Mouse (Mus musculus) small intestine, adult 2 months (tissue): ENCODE measurements around the gene Snapc4. TPM values are rescaled to one million over a fixed set of nuclear protein-coding genes. Genes with fewer than 3 reads are reported as not detected.

ENCODE experiments used
- H3K27ac ChIP-seq: fragments of 200-500 bp; 2 replicates; pipeline ENCODE4 v1.5.1; 2012; ENCODE audit warnings: low read depth, low read length, control low read depth, inconsistent platforms; ENCODE audit not compliant: insufficient read depth
- H3K27me3 ChIP-seq: fragments of 200-500 bp; 2 replicates; pipeline ENCODE4 v1.6.1; 2012; ENCODE audit warnings: mild to moderate bottlenecking, moderate library complexity, low read length, inconsistent platforms; ENCODE audit not compliant: control insufficient read depth, insufficient read depth
- H3K36me3 ChIP-seq: fragments of 200-500 bp; 2 replicates; pipeline ENCODE4 v1.6.1; 2012; ENCODE audit warnings: mild to moderate bottlenecking, low read length, control low read depth, inconsistent platforms; ENCODE audit not compliant: control insufficient read depth, insufficient read depth
- H3K4me1 ChIP-seq: fragments of 200-500 bp; 2 replicates; pipeline ENCODE4 v1.6.1; 2012; ENCODE audit warnings: low read length, inconsistent platforms, mixed read lengths; ENCODE audit not compliant: control insufficient read depth, insufficient read depth, insufficient read length
- H3K4me3 ChIP-seq: fragments of 200-500 bp; 2 replicates; pipeline ENCODE4 v1.5.1; 2012; ENCODE audit warnings: low read depth, mild to moderate bottlenecking, control low read depth, inconsistent platforms, low read length, moderate library complexity
- CTCF ChIP-seq: fragments of 200-500 bp; IDR thresholded peaks from 2 replicates; pipeline ENCODE4 v1.5.1; 2012; ENCODE audit warnings: low read depth, mild to moderate bottlenecking, control low read depth, inconsistent platforms, low read length, moderate library complexity, mixed read lengths; ENCODE audit not compliant: insufficient replicate concordance, insufficient read length; ENCODE audit errors: extremely low read depth
- POLR2A ChIP-seq: fragments of 200-500 bp; IDR thresholded peaks from 2 replicates; pipeline ENCODE4 v1.6.1; 2012; ENCODE audit warnings: low read depth, mild to moderate bottlenecking, control low read depth, inconsistent platforms, low read length, moderate library complexity
- WGBS: fragments of 180-500 bp; shearing (Covaris S2); methylation state at CpG from one replicate; pipeline ENCODE4 v1.1.7; 2018; 5-methylcytosine and 5-hydroxymethylcytosine counted together
- polyA plus RNA-seq: library from polyadenylated mRNA; depleted of rRNA; stranded (reverse); fragments of >200 nt; gene quantifications from 2 replicates; pipeline ENCODE4 v1.2.3, GENCODE M21; 2012

The Snapc4 gene
- polyA plus RNA-seq, 1 experiment, result 20.4 TPM

GRCm38 (mm10) chr2:26341510-26341981, 38.9 kb downstream of the Snapc4 start:
- WGBS, result 82% methylated on average over 2 of the region's 2 CpGs
- H3K4me1 ChIP-seq, result peaks cover 17% of the 10 kb centered on the region
- no peaks in the 10 kb centered on the region for H3K36me3 ChIP-seq
- H3K27ac ChIP-seq, result no peak overlapping the region
- no peak for TF ChIP-seq POLR2A
- TF ChIP-seq CTCF, result no peak
- no peaks in the 10 kb centered on the region for H3K27me3 ChIP-seq
- H3K4me3 ChIP-seq, result no peak overlapping the region

- no peak for TF ChIP-seq POLR2A
- no peak for TF ChIP-seq CTCF
- WGBS, result 24% methylated on average over 5 of the region's 5 CpGs
- no peak overlapping the region for H3K27ac ChIP-seq
These were observed 41.3 kb downstream of the Snapc4 start for GRCm38 (mm10) chr2:26339204-26339551.

GRCm38 (mm10) chr2:26338302-26339203, 41.9 kb downstream of the Snapc4 start:
- H3K4me3 ChIP-seq, result no peak overlapping the region
- no peak for TF ChIP-seq POLR2A
- no peak for TF ChIP-seq CTCF
- 65% methylated on average over 9 of the region's 13 CpGs for WGBS
- H3K36me3 ChIP-seq, result no peaks in the 10 kb centered on the region
- H3K4me1 ChIP-seq, result peaks cover 17% of the 10 kb centered on the region
- no peaks in the 10 kb centered on the region for H3K27me3 ChIP-seq
- no peak overlapping the region for H3K27ac ChIP-seq

More at GRCm38 (mm10) chr2:26339204-26339551, 41.3 kb downstream of the Snapc4 start:
- H3K4me3 ChIP-seq, result no peak overlapping the region
- H3K36me3 ChIP-seq, result no peaks in the 10 kb centered on the region
- H3K27me3 ChIP-seq, result no peaks in the 10 kb centered on the region
- H3K4me1 ChIP-seq, result peaks cover 17% of the 10 kb centered on the region

- H3K36me3 ChIP-seq, result no peaks in the 10 kb centered on the region
- no peak for TF ChIP-seq CTCF
- no peak for TF ChIP-seq POLR2A
- H3K4me1 ChIP-seq, result no peaks in the 10 kb centered on the region
- H3K27me3 ChIP-seq, result no peaks in the 10 kb centered on the region
- no peak overlapping the region for H3K4me3 ChIP-seq
- 77% methylated on average over 6 of the region's 6 CpGs for WGBS
- no peak overlapping the region for H3K27ac ChIP-seq
These were observed 49.8 kb downstream of the Snapc4 start for GRCm38 (mm10) chr2:26330702-26331101.

- 94% methylated on average over 4 of the region's 4 CpGs for WGBS
- Histone ChIP-seq H3K4me1 (no peaks in the 10 kb centered on the region), H3K27ac (no peak overlapping the region), H3K4me3 (no peak overlapping the region), H3K36me3 (no peaks in the 10 kb centered on the region), H3K27me3 (no peaks in the 10 kb centered on the region)
- no peak for TF ChIP-seq CTCF
- no peak for TF ChIP-seq POLR2A
These were observed 50.4 kb downstream of the Snapc4 start for GRCm38 (mm10) chr2:26330056-26330468.

GRCm38 (mm10) chr2:26329402-26329801, 51.1 kb downstream of the Snapc4 start:
- TF ChIP-seq CTCF (no peak), POLR2A (no peak)
- Histone ChIP-seq H3K4me3 (no peak overlapping the region), H3K4me1 (no peaks in the 10 kb centered on the region), H3K27me3 (no peaks in the 10 kb centered on the region), H3K27ac (no peak overlapping the region), H3K36me3 (no peaks in the 10 kb centered on the region)
- WGBS, result 52% methylated on average over 8 of the region's 8 CpGs

- Histone ChIP-seq H3K36me3 (no peaks in the 10 kb centered on the region), H3K27ac (no peak overlapping the region), H3K4me3 (no peak overlapping the region), H3K27me3 (no peaks in the 10 kb centered on the region), H3K4me1 (no peaks in the 10 kb centered on the region)
- WGBS, result 69% methylated on average over 4 of the region's 4 CpGs
- no peak for TF ChIP-seq POLR2A
- no peak for TF ChIP-seq CTCF
These were observed 52.6 kb downstream of the Snapc4 start for GRCm38 (mm10) chr2:26327852-26328251.
